Mouse (Mus musculus) left cerebral cortex, adult 2 months (tissue): ENCODE data around the gene Alcam. TPM values are rescaled to one million over a fixed set of nuclear protein-coding genes. Genes with fewer than 3 reads are reported as not detected.

Source experiments
- DNase-seq, 2 experiments: peaks; one replicate each; pipeline ENCODE4 v3.0.0; 2021 to 2022; ENCODE audit warnings: low spot score in 2 of 2, mixed read lengths in 1 of 2; ENCODE audit errors: extremely low spot score in 1 of 2
- H3K27ac ChIP-seq: fragments of 200-600 bp; 2 replicates; pipeline ENCODE4 v1.8.1; 2022
- H3K4me3 ChIP-seq: fragments of 200-600 bp; 2 replicates; pipeline ENCODE4 v1.8.1; 2022
- CTCF ChIP-seq: fragments of 200-600 bp; IDR thresholded peaks from 2 replicates; pipeline ENCODE4 v1.8.1; 2022; ENCODE audit warnings: antibody characterized with exemption, mild to moderate bottlenecking, moderate library complexity
- intact Hi-C: fragments of 180-260 bp; cut with DNase I; formaldehyde crosslinking; loops from one replicate; pipeline ENCODE4 v1.15.1; 2025
- total RNA-seq, 2 experiments: library from RNA; stranded (reverse); gene quantifications; 2 replicates each; pipeline ENCODE4 v1.2.3; 2021

Gene Alcam
- total RNA-seq, 2 experiments from 2014 or later: 176 to 178 TPM

GRCm38 (mm10) chr16:52292440-52293048 is 161.3 kb downstream of the Alcam start:
- no peak overlapping the region for H3K27ac ChIP-seq
- TF ChIP-seq CTCF: no peak
- no peak overlapping the region for H3K4me3 ChIP-seq
- DNase-seq: no peak
- intact Hi-C loops: no loop called here

GRCm38 (mm10) chr16:52280186-52280585 is 173.7 kb downstream of the Alcam start:
- no peak for TF ChIP-seq CTCF
- H3K4me3 ChIP-seq: no peak overlapping the region
- no peak overlapping the region for H3K27ac ChIP-seq
- intact Hi-C loops: no loop called here
- no peak for DNase-seq

GRCm38 (mm10) chr16:52265066-52265465 is 188.8 kb downstream of the Alcam start:
- intact Hi-C loops: no loop called here
- DNase-seq: no peak
- no peak for TF ChIP-seq CTCF
- Histone ChIP-seq H3K27ac (no peak overlapping the region), H3K4me3 (no peak overlapping the region)

GRCm38 (mm10) chr16:52263751-52264150 is 190.1 kb downstream of the Alcam start:
- no peak for DNase-seq
- TF ChIP-seq CTCF: no peak
- Histone ChIP-seq H3K27ac (no peak overlapping the region), H3K4me3 (no peak overlapping the region)
- intact Hi-C loops: no loop called here

- TF ChIP-seq CTCF: no peak
- intact Hi-C loops: no loop called here
- DNase-seq: no peak
- Histone ChIP-seq H3K4me3 (no peak overlapping the region), H3K27ac (no peak overlapping the region)
Observed at GRCm38 (mm10) chr16:52262582-52262981, 191.3 kb downstream of the Alcam start.

GRCm38 (mm10) chr16:52261755-52262154 is 192.1 kb downstream of the Alcam start:
- intact Hi-C loops: no loop called here
- Histone ChIP-seq H3K4me3 (no peak overlapping the region), H3K27ac (no peak overlapping the region)
- DNase-seq: no peak
- TF ChIP-seq CTCF: no peak

- DNase-seq: no peak
- intact Hi-C loops: no loop called here
- no peak for TF ChIP-seq CTCF
- H3K4me3 ChIP-seq: no peak overlapping the region
- H3K27ac ChIP-seq: no peak overlapping the region
Observed at GRCm38 (mm10) chr16:52250935-52251334, 202.9 kb downstream of the Alcam start.

GRCm38 (mm10) chr16:52250196-52250595 is 203.7 kb downstream of the Alcam start:
- no peak overlapping the region for H3K4me3 ChIP-seq
- TF ChIP-seq CTCF: no peak
- no peak overlapping the region for H3K27ac ChIP-seq
- intact Hi-C loops: no loop called here
- no peak for DNase-seq

- H3K4me3 ChIP-seq: no peak overlapping the region
- H3K27ac ChIP-seq: no peak overlapping the region
- intact Hi-C loops: no loop called here
- no peak for DNase-seq
- peak; percentile 2; the same call in 1 of the 2 replicates for TF ChIP-seq CTCF
Observed at GRCm38 (mm10) chr16:52243421-52243973, 210.4 kb downstream of the Alcam start.

GRCm38 (mm10) chr16:52242144-52242543 is 211.7 kb downstream of the Alcam start:
- intact Hi-C loops: no loop called here
- Histone ChIP-seq H3K4me3 (no peak overlapping the region), H3K27ac (no peak overlapping the region)
- no peak for TF ChIP-seq CTCF
- DNase-seq: no peak

- peak; percentile 20 to 25 for DNase-seq
- no peak for TF ChIP-seq CTCF
- no peak overlapping the region for H3K4me3 ChIP-seq
- H3K27ac ChIP-seq: no peak overlapping the region
- intact Hi-C loops: no loop called here
Observed at GRCm38 (mm10) chr16:52229930-52230329, 223.9 kb downstream of the Alcam start.

GRCm38 (mm10) chr16:52229446-52229845 is 224.4 kb downstream of the Alcam start:
- DNase-seq: no peak
- intact Hi-C loops: no loop called here
- H3K4me3 ChIP-seq: no peak overlapping the region
- TF ChIP-seq CTCF: no peak
- no peak overlapping the region for H3K27ac ChIP-seq

- TF ChIP-seq CTCF: no peak
- Histone ChIP-seq H3K27ac (no peak overlapping the region), H3K4me3 (no peak overlapping the region)
- intact Hi-C loops: loop anchor here (5.0 kb wide), 1 partner anchor 1044 kb away; no protein-coding TSS in a partner anchor
- no peak for DNase-seq
Observed at GRCm38 (mm10) chr16:52222896-52223295, 231.0 kb downstream of the Alcam start.
